Mouse (Mus musculus) activated CD4-positive, CD25-positive, alpha-beta regulatory T cell, adult 4 months (primary cell): ENCODE data around the gene Magi3. TPM values are rescaled to one million over a fixed set of nuclear protein-coding genes. Genes with fewer than 3 reads are reported as not detected.

ENCODE experiments used
- ATAC-seq: one replicate; pipeline ENCODE4 v1.8.0; 2017
- polyA plus RNA-seq, 2 experiments: library from polyadenylated mRNA; unstranded; fragments of 100-300 nt; shearing (Covaris generic); gene quantifications; one replicate each; pipeline ENCODE4 v1.2.1; 2017

Magi3 gene
- polyA plus RNA-seq, 2 experiments from 2014 or later = 2.1 to 3.0 TPM

GRCm38 (mm10) chr3:104189234-104189633, 30.9 kb downstream of the Magi3 start:
- no peak for ATAC-seq

DNA sequence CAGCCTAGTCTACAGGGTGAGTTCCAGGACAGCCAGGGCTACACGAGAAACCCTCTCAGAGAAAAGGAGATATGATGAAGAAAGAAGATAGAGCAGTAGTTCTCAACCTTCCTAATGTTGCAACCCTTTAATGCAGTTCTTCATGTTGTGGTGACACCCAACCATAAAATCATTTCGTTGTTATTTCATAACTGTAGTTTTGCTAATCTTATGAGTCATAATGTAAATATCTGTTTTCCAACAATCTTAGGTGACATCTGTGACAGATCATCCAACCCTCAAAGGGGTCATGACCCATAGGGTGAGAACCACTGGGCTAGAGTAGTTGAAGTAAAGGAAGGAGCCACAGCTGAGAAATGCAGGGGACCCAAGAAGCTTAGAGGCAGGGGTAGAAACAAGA, 35.9 kb downstream of the Magi3 start:
- ATAC-seq = no peak

- ATAC-seq = no peak
Observed at GRCm38 (mm10) chr3:104183656-104184055, 36.5 kb downstream of the Magi3 start.

GRCm38 (mm10) chr3:104182711-104183110, 37.5 kb downstream of the Magi3 start:
- ATAC-seq = no peak

- no peak for ATAC-seq
Observed at GRCm38 (mm10) chr3:104161347-104161746, 58.8 kb downstream of the Magi3 start.

DNA sequence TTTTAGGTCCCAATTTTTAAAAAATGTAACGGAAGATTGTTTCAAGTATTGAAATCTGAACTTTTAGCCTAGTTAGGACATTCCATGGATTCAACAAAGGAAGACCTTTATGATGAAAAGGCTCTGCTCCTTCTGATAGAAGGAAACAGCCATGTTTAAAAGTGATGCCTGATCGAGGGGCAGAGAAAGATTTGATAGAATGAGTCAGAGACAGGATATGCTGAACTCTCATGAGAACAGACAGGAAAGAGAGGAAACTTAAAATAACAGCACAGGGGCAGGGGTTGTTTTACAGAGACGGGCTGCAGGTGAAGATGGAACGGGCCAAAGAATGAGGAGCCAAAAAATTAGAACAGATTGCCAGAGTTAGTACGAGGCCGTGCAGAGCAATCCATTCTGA, 59.6 kb downstream of the Magi3 start:
- no peak for ATAC-seq

DNA sequence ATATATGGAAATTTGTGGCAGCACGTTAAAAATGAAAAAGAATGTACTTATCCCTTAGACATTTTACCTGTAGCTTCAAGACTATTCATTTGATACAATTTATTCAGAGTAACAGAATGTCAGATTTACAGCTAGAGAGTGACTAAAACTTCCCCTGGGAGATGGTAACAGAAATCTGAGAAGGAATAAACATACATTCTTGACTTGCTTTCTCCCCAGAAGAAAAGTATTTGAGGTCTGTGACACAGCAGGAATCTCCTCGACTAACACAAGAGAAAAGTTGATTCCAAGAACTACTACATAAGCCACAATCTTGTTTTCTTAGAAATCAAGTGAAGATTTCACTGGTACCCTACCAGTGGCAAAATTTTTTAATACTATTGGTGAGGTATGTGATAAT, 70.0 kb downstream of the Magi3 start:
- no peak for ATAC-seq

GRCm38 (mm10) chr3:104142376-104142775, 77.8 kb downstream of the Magi3 start:
- no peak for ATAC-seq

- ATAC-seq = no peak
Observed at GRCm38 (mm10) chr3:104138953-104139450, 81.2 kb downstream of the Magi3 start.

GRCm38 (mm10) chr3:104125628-104126027, 94.5 kb downstream of the Magi3 start:
- no peak for ATAC-seq

GRCm38 (mm10) chr3:104123846-104124245, 96.3 kb downstream of the Magi3 start:
- no peak for ATAC-seq

GRCm38 (mm10) chr3:104109478-104109877, 110.7 kb downstream of the Magi3 start:
- no peak for ATAC-seq

DNA sequence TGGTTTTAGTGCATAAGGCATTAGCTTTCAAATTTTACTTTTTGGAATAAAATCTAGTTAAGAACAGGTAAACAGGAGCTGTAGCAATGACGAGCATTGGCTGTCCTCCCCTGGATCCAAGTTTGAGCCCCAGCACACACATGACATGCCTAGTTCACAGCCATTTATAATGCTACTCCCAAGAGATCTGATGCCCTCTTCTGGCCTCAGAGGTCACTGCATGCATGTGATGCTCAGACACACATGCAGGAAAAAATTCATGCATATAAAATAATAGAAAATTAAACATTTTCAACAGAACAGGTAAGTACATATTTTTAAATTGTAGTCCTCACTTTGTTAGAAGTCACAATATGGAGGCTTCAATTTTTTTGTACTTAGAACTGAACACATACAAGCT, 115.2 kb downstream of the Magi3 start:
- ATAC-seq = peak; percentile 66

DNA sequence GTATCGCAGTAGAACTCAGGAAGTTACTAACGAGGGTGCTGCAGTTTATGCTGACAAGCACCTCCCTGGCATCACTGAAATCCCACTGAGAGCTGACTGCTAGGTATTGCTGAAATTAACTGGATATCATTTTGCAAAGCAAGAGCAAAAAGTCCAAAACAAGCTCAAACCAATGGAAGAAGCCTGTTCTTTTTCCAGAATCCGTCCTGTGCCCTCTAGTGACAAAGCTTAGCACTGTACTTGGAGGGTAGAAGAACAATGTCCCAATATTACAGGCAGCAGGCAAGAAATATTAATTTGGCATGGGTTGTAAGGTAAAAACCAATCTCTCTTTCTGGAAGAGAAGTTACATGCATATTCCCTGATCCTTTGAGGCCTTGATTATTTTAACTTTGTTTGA, 118.5 kb downstream of the Magi3 start:
- ATAC-seq = no peak

GRCm38 (mm10) chr3:104101249-104101648, 118.9 kb downstream of the Magi3 start:
- ATAC-seq = no peak

GRCm38 (mm10) chr3:104095936-104096335, 124.2 kb downstream of the Magi3 start:
- ATAC-seq = no peak

- no peak for ATAC-seq
Observed at GRCm38 (mm10) chr3:104094646-104095045, 125.5 kb downstream of the Magi3 start.

DNA sequence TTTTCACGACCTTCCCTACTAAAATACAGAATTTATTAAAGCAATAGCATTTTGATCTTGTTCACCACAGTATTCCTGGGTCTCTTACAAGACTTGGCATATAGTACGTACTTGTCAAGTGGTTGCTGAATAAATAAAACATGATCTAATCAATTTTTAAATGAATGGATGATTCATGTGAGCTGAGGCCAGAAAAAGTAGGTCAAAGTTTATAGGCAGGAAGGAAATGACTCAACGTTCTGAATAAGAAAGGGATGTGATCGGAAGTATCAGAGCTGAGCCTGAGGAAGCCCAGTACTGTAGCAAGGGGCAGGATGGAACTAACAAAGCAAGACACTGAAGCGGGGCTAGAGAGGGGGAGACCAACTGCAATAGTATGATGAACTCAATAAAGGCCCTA, 127.4 kb downstream of the Magi3 start:
- ATAC-seq = peak; percentile 77

- no peak for ATAC-seq
Observed at GRCm38 (mm10) chr3:104082031-104082430, 138.1 kb downstream of the Magi3 start.

DNA sequence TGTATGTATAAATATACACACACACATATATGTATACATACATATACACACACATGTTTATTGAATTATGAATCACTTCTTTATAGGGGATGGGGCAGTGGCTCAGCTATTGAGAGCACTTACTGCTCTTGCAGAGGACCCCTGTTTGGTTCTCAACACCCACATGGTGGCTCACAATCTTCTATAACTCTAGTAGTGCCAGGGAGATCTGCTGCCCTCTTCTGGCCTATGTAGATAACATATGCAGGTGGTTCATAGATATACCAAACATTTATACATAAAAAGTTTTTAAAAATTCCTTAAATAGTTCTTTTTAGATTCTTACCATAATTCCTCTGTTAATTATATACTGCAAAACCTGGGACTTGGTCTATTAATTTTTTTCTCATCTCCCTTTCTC, 141.4 kb downstream of the Magi3 start:
- no peak for ATAC-seq

- no peak for ATAC-seq
Observed at GRCm38 (mm10) chr3:104069395-104069794, 150.8 kb downstream of the Magi3 start.

- no peak for ATAC-seq
Observed at GRCm38 (mm10) chr3:104059001-104059622, 161.1 kb downstream of the Magi3 start.

DNA sequence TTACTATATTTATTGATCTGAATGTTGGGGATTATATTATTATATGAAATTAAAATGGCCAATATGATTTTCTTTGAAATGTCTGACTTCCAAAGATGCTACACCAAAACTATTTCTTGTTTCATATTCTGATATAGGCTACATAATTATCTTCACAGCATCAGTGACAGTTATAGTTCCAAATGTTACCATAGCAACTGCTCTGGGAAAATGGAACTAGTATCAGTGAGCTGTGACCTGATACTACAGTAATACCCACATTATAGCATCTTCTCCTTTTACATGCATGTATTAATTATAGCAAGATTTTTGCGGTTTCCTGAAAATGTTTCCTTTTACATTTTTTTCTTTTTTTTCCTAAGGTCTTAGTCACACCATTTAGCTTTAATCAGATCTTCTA, 187.4 kb downstream of the Magi3 start:
- no peak for ATAC-seq

GRCm38 (mm10) chr3:104032086-104032485, 188.1 kb downstream of the Magi3 start:
- no peak for ATAC-seq

DNA sequence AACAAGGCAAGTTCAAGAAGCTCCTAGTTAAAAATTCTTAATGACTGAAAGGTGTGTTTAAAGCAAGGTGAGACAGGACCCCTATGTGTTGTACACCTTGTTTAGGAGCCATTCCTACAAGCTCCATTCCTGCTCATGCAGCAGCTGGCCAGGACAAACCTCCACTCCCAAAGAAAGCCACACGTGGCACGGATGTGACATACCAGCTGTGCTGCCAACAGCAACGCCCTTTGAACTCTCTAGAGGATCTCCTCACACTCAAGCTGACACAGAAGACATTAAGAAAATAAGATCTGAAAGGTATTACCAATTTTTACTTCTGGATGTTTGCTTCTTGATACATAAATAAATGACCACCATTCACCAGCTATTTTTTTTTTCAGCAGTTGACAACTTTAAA, 193.2 kb downstream of the Magi3 start:
- ATAC-seq = no peak
